Mouse (Mus musculus): ENCODE results near the gene Adgrf3.

- no peak for TF ChIP-seq POLR2A (IDR thresholded peaks at IDR 0.05; ENCODE audit: insufficient read length, low read depth)
- TF ChIP-seq MAX (IDR thresholded peaks at IDR 0.05; ENCODE audit: low read depth) = no peak
- no peak for TF ChIP-seq USF1 (IDR thresholded peaks at IDR 0.05; ENCODE audit: low read depth)
- no peak for TF ChIP-seq E2F4 (IDR thresholded peaks at IDR 0.05; ENCODE audit: insufficient read depth)
- TF ChIP-seq TCF12 (IDR thresholded peaks at IDR 0.05; ENCODE audit: insufficient read depth, poor library complexity, severe bottlenecking) = no peak
- no peak for TF ChIP-seq REST (IDR thresholded peaks at IDR 0.05; ENCODE audit: insufficient read depth, insufficient read length)
- no peak for TF ChIP-seq MYOD1 (IDR thresholded peaks at IDR 0.05; ENCODE audit: control insufficient read depth in 1 of 3, insufficient read length in 2 of 3, low read depth in 2 of 3)
- no peak for TF ChIP-seq POLR2AphosphoS2 (IDR thresholded peaks at IDR 0.05; ENCODE audit: insufficient read length, low read depth)
- no peak for TF ChIP-seq MYOG (IDR thresholded peaks at IDR 0.05; ENCODE audit: control insufficient read depth in 1 of 3, insufficient read depth in 1 of 3, insufficient read length in 2 of 3, low read depth in 2 of 3)
- no peak for TF ChIP-seq TCF3 (IDR thresholded peaks at IDR 0.05; ENCODE audit: insufficient read length, low read depth)
Measured at GRCm38 (mm10) chr5:30243741-30244140, 38.2 kb upstream of the Adgrf3 start.

All from myocyte (in vitro differentiated cells).